Mouse (Mus musculus) adrenal gland, adult 10 weeks (tissue): ENCODE results near the gene Nuak1. TPM values are rescaled to one million over a fixed set of nuclear protein-coding genes. Genes with fewer than 3 reads are reported as not detected.

Experiments
- polyA plus RNA-seq: library from polyadenylated mRNA; stranded (reverse); fragments of 350-450 nt; fragmentation: Illumina TruSeq; extraction: RNeasy Lipid Tissue Mini Kit (QIAGEN cat#74804); gene quantifications from one replicate; pipeline ENCODE4 v1.2.3, GENCODE M21; 2014; ENCODE audit warnings: low read depth, low replicate concordance

The Nuak1 gene
- polyA plus RNA-seq: 3.3 TPM

DNA sequence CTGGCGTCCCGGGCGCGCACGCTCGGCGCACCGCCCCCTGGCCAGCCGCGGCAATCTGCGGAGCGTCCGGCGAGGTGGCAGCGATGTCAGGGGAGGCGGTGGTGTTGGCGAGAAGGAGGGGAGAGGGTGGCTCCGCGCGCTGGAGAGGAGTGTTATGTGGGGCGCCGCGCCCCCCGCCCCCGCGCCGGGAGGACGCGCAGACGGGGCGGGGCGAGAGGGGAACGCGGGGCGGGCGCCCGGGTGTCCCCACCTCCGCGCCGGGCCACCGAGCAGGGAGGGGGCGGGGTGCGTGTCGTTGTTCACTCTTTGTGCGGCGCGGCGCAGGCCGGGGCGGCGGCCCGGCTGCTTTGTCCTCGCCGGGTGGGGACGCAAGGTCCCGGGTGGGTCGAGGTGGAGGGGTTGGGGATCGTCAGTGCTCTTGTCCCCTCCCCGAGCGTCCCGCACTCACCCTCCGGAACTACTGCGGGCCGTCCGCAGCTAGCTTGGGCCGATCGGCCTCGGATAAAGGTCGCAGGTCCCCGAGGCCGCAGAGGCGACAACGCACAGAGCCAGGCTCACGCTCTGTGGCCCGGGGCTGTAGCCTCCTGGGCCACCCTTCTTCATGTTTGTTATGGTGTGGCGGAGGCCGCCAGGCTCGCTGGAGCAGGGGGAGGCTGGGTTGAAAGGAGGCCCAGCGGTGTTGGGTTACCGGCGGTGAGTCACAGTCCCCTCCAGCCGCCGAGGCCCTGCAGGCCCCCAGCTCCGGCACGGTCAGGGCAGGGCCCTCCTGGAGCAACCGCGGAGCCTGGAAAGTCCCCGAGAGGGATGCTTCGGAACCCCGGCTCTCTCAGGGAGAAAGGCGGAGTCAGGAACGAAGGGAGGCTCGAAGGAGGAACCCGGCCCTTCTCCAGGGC, at the start of gene Nuak1:
Gene Nuak1 (minus strand): TSS at position 57 of the 893 bp plus-strand sequence.

Other genes starting within 250 kb of the Nuak1 start
- 33.1 TPM for gene Ckap4, start 93.5 kb upstream of the Nuak1 start, polyA plus RNA-seq
- gene Tcp11l2, start 136.0 kb upstream of the Nuak1 start, polyA plus RNA-seq: 47.9 TPM
- gene Polr3b, start 181.7 kb upstream of the Nuak1 start, polyA plus RNA-seq: 21.8 TPM